Mouse (Mus musculus) liver, postnatal 0 days (tissue): ENCODE results near the gene Gm28043. TPM values are rescaled to one million over a fixed set of nuclear protein-coding genes. Genes with fewer than 3 reads are reported as not detected.
"Not testable (repeated sequence)": the region's sequence is repeated elsewhere in the genome, so short reads cannot be mapped to it uniquely, and the experiment has no call there.

Experiments used
- ATAC-seq: fragments of 200-750 bp; cut with Nextera tagmentation; 2 replicates; pipeline ENCODE4 v1.8.0; 2017; ENCODE audit warnings: mild to moderate bottlenecking, moderate library complexity
- DNase-seq: peaks from one replicate; pipeline ENCODE4 v3.0.0-alpha.2; 2016
- H3K27ac ChIP-seq: fragments of 300-500 bp; sonication (generic); 2 replicates; pipeline ENCODE4 v1.5.1; 2014; ENCODE audit warnings: antibody characterized with exemption, moderate library complexity, mild to moderate bottlenecking, low read depth
- H3K27me3 ChIP-seq: fragments of 300-500 bp; sonication (generic); 2 replicates; pipeline ENCODE4 v1.6.1; 2014; ENCODE audit warnings: low read length, control low read depth, mixed read lengths; ENCODE audit not compliant: insufficient read depth
- H3K36me3 ChIP-seq: fragments of 300-500 bp; sonication (generic); replicated peaks from 2 replicates; pipeline ENCODE4 v1.6.1; 2014; ENCODE audit warnings: mild to moderate bottlenecking, control low read depth, low read length, moderate library complexity, mixed read lengths; ENCODE audit not compliant: insufficient read depth
- H3K4me1 ChIP-seq: fragments of 300-500 bp; sonication (generic); 2 replicates; pipeline ENCODE4 v1.6.1; 2014; ENCODE audit warnings: antibody characterized with exemption, mild to moderate bottlenecking, control low read depth; ENCODE audit not compliant: insufficient read depth
- H3K4me2 ChIP-seq: fragments of 300-500 bp; sonication (generic); 2 replicates; pipeline ENCODE4 v1.6.1; 2014; ENCODE audit warnings: low read depth, mild to moderate bottlenecking, low read length, moderate library complexity, mixed read lengths
- H3K4me3 ChIP-seq: fragments of 300-500 bp; sonication (generic); 2 replicates; pipeline ENCODE4 v1.5.1; 2014; ENCODE audit warnings: low read depth, low read length
- H3K9ac ChIP-seq: fragments of 300-500 bp; sonication (generic); replicated peaks from 2 replicates; pipeline ENCODE4 v1.6.1; 2014; ENCODE audit warnings: mild to moderate bottlenecking, moderate library complexity
- H3K9me3 ChIP-seq: fragments of 300-500 bp; sonication (generic); 2 replicates; pipeline ENCODE4 v1.6.1; 2016; ENCODE audit warnings: mild to moderate bottlenecking, control low read depth, low read length, mixed read lengths
- CTCF ChIP-seq: sonication (generic); IDR thresholded peaks from 2 replicates; pipeline ENCODE4 v1.5.1; 2016; ENCODE audit warnings: antibody characterized with exemption, low read depth
- EP300 ChIP-seq: IDR thresholded peaks from 2 replicates; pipeline ENCODE4 v1.6.1; 2016; ENCODE audit warnings: antibody characterized with exemption, low read depth, mild to moderate bottlenecking
- WGBS: fragments of 180-500 bp; shearing (Covaris S2); extraction: QIAGEN DNeasy Blood & Tissue Kit; methylation state at CpG from one replicate; pipeline ENCODE4 v1.1.7; 2014; ENCODE audit not compliant: insufficient replicate concordance; 5-methylcytosine and 5-hydroxymethylcytosine counted together
- polyA plus RNA-seq: library from polyadenylated mRNA; unstranded; fragments of >200 nt; fragmentation: Nextera tagmentation; extraction: Ambion mirVana; gene quantifications from 2 replicates; pipeline ENCODE4 v1.2.1, GENCODE M21; 2015

Gm28043 gene
- polyA plus RNA-seq, 1 experiment from 2014 or later = 0.69 TPM

- Histone ChIP-seq H3K9me3 (no peaks in the 10 kb centered on the region), H3K27me3 (no peaks in the 10 kb centered on the region), H3K27ac (no peak overlapping the region), H3K4me1 (no peaks in the 10 kb centered on the region), H3K4me3 (no peak overlapping the region), H3K9ac (no peak overlapping the region), H3K4me2 (no peak overlapping the region), H3K36me3 (peaks cover 10% of the 10 kb centered on the region)
- TF ChIP-seq CTCF = no peak
- WGBS = 96% methylated on average over 13 of the region's 13 CpGs
- no peak for ATAC-seq
- DNase-seq = no peak
Measured at GRCm38 (mm10) chr17:29596771-29597132, 17.9 kb upstream of the Gm28043 start.

- Histone ChIP-seq H3K4me3 (no peak overlapping the region), H3K36me3 (peaks cover 10% of the 10 kb centered on the region), H3K9ac (no peak overlapping the region), H3K27me3 (no peaks in the 10 kb centered on the region), H3K9me3 (no peaks in the 10 kb centered on the region), H3K4me2 (no peak overlapping the region), H3K27ac (no peak overlapping the region), H3K4me1 (no peaks in the 10 kb centered on the region)
- 88% methylated on average over 14 of the region's 14 CpGs for WGBS
- no peak for ATAC-seq
- no peak for TF ChIP-seq CTCF
- no peak for TF ChIP-seq EP300
- no peak for DNase-seq
Measured at GRCm38 (mm10) chr17:29599051-29599450, 15.6 kb upstream of the Gm28043 start.

- TF ChIP-seq CTCF (no peak), EP300 (no peak)
- ATAC-seq (no peak), DNase-seq (peak; percentile 21)
- no peaks in the 10 kb centered on the region for H3K4me1 ChIP-seq
- no peaks in the 10 kb centered on the region for H3K27me3 ChIP-seq
- WGBS = 89% methylated on average over 8 of the region's 8 CpGs
- H3K4me2 ChIP-seq = no peak overlapping the region
- no peak overlapping the region for H3K27ac ChIP-seq
- peaks cover 10% of the 10 kb centered on the region for H3K36me3 ChIP-seq
- no peaks in the 10 kb centered on the region for H3K9me3 ChIP-seq
- H3K4me3 ChIP-seq = no peak overlapping the region
- H3K9ac ChIP-seq = no peak overlapping the region
Measured at GRCm38 (mm10) chr17:29599537-29599936, 15.1 kb upstream of the Gm28043 start.

- Histone ChIP-seq H3K27ac (no peak overlapping the region), H3K9ac (no peak overlapping the region), H3K4me3 (no peak overlapping the region), H3K4me1 (no peaks in the 10 kb centered on the region), H3K4me2 (no peak overlapping the region), H3K36me3 (peaks cover 17% of the 10 kb centered on the region), H3K9me3 (no peaks in the 10 kb centered on the region), H3K27me3 (no peaks in the 10 kb centered on the region)
- TF ChIP-seq EP300 = no peak
- TF ChIP-seq CTCF = no peak
- ATAC-seq (no peak), DNase-seq (no peak)
- 46% methylated on average over 4 of the region's 4 CpGs for WGBS
Measured at GRCm38 (mm10) chr17:29601391-29601790, 13.3 kb upstream of the Gm28043 start.

DNA sequence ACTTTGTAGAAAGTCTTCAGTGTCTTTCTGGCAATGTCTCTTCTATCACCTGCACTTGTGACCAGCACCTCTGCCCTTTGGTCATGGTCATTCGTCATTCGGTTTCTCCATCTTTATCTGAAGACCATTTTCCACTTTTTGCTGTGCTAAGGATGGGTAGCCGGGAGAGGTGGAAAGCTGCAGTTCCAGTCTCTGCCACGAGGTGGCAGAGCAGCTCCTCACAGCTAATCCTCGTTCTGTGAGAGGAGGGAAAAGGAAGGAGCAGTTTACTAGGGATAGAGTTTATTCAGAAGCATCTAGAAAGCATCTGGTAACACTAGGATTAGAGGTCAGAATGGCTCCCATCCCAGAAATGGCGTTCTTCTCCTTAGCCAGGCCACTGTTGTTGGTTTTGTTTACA lies 11.4 kb upstream of the Gm28043 start:
- peaks cover 15% of the 10 kb centered on the region for H3K36me3 ChIP-seq
- H3K4me2 ChIP-seq = no peak overlapping the region
- H3K4me3 ChIP-seq = no peak overlapping the region
- H3K4me1 ChIP-seq = no peaks in the 10 kb centered on the region
- no peaks in the 10 kb centered on the region for H3K9me3 ChIP-seq
- no peaks in the 10 kb centered on the region for H3K27me3 ChIP-seq
- H3K27ac ChIP-seq = no peak overlapping the region
- WGBS = 30% methylated on average over 6 of the region's 6 CpGs
- TF ChIP-seq CTCF (peak; percentile 95), EP300 (no peak)
- DNase-seq (peak; percentile 83), ATAC-seq (0 out of 2 replicates have a peak, but pooled peaks have one; percentile 40)
- H3K9ac ChIP-seq = no peak overlapping the region

DNA sequence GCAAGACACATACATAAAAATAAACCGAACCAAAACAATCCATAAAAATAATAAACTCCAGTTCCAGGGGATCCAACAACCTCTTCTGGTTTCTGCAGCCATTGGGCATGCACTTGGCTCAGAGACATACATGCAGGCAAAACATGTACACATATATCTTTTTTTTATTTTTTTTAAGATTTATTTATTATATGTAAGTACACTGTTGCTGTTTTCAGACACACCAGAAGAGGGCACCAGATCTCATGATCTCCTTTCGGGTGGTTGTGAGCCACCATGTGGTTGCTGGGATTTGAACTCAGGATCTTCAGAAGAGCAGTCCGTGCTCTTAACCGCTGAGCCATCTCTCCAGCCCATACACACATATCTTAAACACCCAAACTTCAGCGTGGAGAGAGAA lies 1.2 kb upstream of the Gm28043 start:
- H3K27ac ChIP-seq = 0 out of 2 replicates have a peak overlapping the region, but pooled peaks have one; percentile 96
- not testable (repeated sequence) for H3K9me3 ChIP-seq, H3K4me3 ChIP-seq, H3K9ac ChIP-seq, H3K27me3 ChIP-seq, ATAC-seq, H3K36me3 ChIP-seq, DNase-seq
- peak overlapping the region; percentile 80; the same call in 1 of the 2 replicates for H3K4me2 ChIP-seq
- WGBS = 82% methylated on average over 5 of the region's 5 CpGs
- H3K4me1 ChIP-seq = peaks cover 21% of the 10 kb centered on the region
- TF ChIP-seq CTCF = peak; percentile 11; the same call in 1 of the 2 replicates

- under 1% methylated on average over 43 of the region's 43 CpGs for WGBS
- Histone ChIP-seq H3K4me2 (peak overlapping the region; percentile 80), H3K4me1 (peaks cover 21% of the 10 kb centered on the region), H3K4me3 (peak overlapping the region; percentile 99), H3K9me3 (no peaks in the 10 kb centered on the region), H3K36me3 (0 out of 2 replicates have a peak, but pooled peaks cover 3% of the 10 kb centered on the region), H3K27me3 (no peaks in the 10 kb centered on the region), H3K27ac (peak overlapping the region; percentile 96), H3K9ac (peak overlapping the region; percentile 99)
- TF ChIP-seq EP300 (no peak), CTCF (no peak)
- DNase-seq = no peak
- ATAC-seq = peak; percentile 70
Measured at GRCm38 (mm10) chr17:29615024-29615551, 412 bp downstream of the Gm28043 start.
